Mouse (Mus musculus) heart, adult 2 months (tissue): Measurements from ENCODE around the gene Gemin8.

Experiments
- CTCF ChIP-seq: fragments of 200-600 bp; IDR thresholded peaks from 2 replicates; pipeline ENCODE4 v1.8.1; 2022; ENCODE audit warnings: antibody characterized with exemption, mild to moderate bottlenecking, moderate library complexity
- EP300 ChIP-seq: fragments of 200-500 bp; IDR thresholded peaks from 2 replicates; pipeline ENCODE4 v1.6.1; 2011; ENCODE audit warnings: low read depth, low read length, control low read depth; ENCODE audit not compliant: insufficient read depth
- POLR2A ChIP-seq: fragments of 200-500 bp; IDR thresholded peaks from 2 replicates; pipeline ENCODE4 v1.6.1; 2011; ENCODE audit warnings: mild to moderate bottlenecking, low read depth, low read length, control low read depth; ENCODE audit not compliant: insufficient read depth

DNA sequence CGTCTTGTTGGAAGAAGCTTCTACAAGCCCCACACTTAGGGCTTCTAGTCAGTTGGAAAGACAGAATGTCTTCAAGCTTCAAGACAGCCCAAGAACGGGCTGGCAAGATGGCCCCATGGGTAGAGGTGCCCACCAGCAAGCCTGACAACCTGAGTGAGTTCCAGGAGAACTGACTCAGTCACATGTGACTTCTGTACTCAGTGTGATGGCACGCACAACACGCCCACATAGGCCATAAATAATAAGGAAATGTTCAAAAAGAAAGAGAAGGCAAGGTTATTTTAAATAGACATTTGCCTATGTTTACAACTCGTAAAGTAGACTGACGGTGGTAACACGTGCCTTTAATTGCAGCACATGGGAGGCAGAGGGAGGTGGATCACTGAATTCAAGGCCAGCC, 7.7 kb downstream of the Gemin8 start:
- TF ChIP-seq POLR2A: no peak
- TF ChIP-seq EP300: no peak
- no peak for TF ChIP-seq CTCF
